Mouse (Mus musculus) G1E (cell line): ENCODE results near the gene Rufy4.

Experiments
- CTCF ChIP-seq: IDR thresholded peaks from 2 replicates; pipeline ENCODE4 v1.5.1; 2012; ENCODE audit warnings: low read depth, low read length, inconsistent platforms, mixed read lengths
- GATA2 ChIP-seq: IDR thresholded peaks from 2 replicates; pipeline ENCODE4 v1.6.1; 2012; ENCODE audit warnings: low read depth, low read length, inconsistent platforms, borderline replicate concordance
- TAL1 ChIP-seq: conservative IDR thresholded peaks from 2 replicates; pipeline ENCODE4 v1.6.1; 2012; ENCODE audit warnings: low read depth, low read length, inconsistent platforms, mixed read lengths

DNA sequence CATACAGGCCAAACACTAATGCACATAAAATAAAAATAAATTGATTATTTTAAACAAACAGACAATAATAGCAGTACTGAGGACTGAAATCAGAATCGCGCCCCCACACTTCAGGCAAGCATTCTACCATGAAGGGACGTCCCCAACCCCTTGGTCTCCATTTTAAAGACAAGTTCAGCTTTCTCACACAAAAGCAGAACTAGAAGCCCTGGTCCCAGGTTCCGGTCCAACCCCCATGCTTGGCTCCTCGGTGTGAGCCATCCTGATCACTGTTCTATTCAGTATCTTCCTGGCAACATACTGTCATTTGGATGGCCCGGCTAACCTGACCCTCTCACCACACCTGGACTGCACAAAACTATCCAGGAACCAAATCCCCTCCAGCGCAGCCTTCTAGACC lies 39.8 kb upstream of the Rufy4 start:
- TF ChIP-seq CTCF (no peak), TAL1 (no peak), GATA2 (no peak)
